Mouse (Mus musculus) limb, embryonic 15.5 days (tissue): ENCODE data around the gene Prm2. TPM values are rescaled to one million over a fixed set of nuclear protein-coding genes. Genes with fewer than 3 reads are reported as not detected.

Experiments
- ATAC-seq: fragments of 200-750 bp; cut with Nextera tagmentation; 2 replicates; pipeline ENCODE4 v1.8.0; 2017; ENCODE audit warnings: low read depth, moderate TSS enrichment; ENCODE audit not compliant: insufficient number of reproducible peaks, low FRiP score, low TSS enrichment
- H3K27ac ChIP-seq: fragments of 300-500 bp; sonication (generic); 2 replicates; pipeline ENCODE4 v1.5.1; 2015; ENCODE audit warnings: moderate library complexity, mild to moderate bottlenecking, inconsistent platforms
- H3K27me3 ChIP-seq: fragments of 300-500 bp; sonication (generic); 2 replicates; pipeline ENCODE4 v1.6.1; 2015; ENCODE audit warnings: inconsistent platforms
- H3K36me3 ChIP-seq: fragments of 300-500 bp; sonication (generic); 2 replicates; pipeline ENCODE4 v1.6.1; 2015; ENCODE audit warnings: inconsistent platforms
- H3K4me1 ChIP-seq: fragments of 300-500 bp; sonication (generic); 2 replicates; pipeline ENCODE4 v1.6.1; 2015; ENCODE audit warnings: inconsistent platforms
- H3K4me2 ChIP-seq: fragments of 300-500 bp; sonication (generic); 2 replicates; pipeline ENCODE4 v1.6.1; 2015; ENCODE audit warnings: mild to moderate bottlenecking, inconsistent platforms
- H3K4me3 ChIP-seq: fragments of 300-500 bp; sonication (generic); 2 replicates; pipeline ENCODE4 v1.5.1; 2015; ENCODE audit warnings: mild to moderate bottlenecking, inconsistent platforms
- H3K9ac ChIP-seq: fragments of 300-500 bp; sonication (generic); 2 replicates; pipeline ENCODE4 v1.6.1; 2015; ENCODE audit warnings: inconsistent platforms
- H3K9me3 ChIP-seq: fragments of 300-500 bp; sonication (generic); 2 replicates; pipeline ENCODE4 v1.6.1; 2016; ENCODE audit warnings: inconsistent platforms
- WGBS: fragments of 180-500 bp; shearing (Covaris S2); methylation state at CpG from one replicate; pipeline ENCODE4 v1.1.7; 2015; 5-methylcytosine and 5-hydroxymethylcytosine counted together
- polyA plus RNA-seq: library from polyadenylated mRNA; unstranded; fragments of >200 nt; fragmentation: Nextera tagmentation; extraction: Ambion mirVana; gene quantifications from 2 replicates; pipeline ENCODE4 v1.2.1, GENCODE M21; 2015

Gene Prm2
- polyA plus RNA-seq, 1 experiment from 2014 or later, result not detected

DNA sequence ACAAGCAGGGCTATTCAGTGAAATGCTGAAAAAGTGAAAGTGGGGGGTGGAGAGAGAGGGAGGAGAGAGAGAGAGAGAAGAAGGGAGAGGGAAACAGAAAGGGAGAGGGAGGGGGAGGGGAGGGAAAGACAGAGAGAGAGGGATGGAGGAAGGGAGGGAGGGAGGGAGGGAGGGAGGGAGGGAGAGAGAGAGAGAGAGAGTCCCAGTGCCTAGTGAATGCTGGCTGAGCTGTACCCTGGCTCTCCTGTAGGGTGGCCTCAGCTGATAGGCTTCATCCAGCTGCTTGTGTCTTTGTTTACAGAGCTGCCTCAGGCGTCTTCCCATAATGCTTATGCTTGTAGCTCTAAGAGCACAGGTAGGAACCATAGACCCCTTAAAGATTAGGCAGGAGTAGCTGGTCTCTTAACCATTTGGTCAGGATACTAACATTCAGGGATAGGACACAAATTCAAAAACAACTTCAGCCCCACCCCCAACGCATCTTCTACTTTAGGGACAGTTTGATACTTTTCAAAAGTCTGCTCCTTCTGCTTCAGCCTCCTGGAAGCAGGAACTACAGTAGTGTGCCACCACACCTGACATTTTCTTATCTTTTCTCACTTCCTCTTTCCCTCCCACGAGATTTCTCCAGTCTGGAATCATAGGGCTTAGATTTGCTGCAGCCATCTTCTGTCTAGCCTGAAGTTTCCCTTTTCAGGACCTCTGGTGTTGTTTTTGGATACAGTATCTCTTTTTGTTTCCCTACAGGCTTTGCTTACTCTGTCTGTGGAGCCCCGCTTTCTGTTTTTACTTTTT is 25.2 kb downstream of the Prm2 start:
- WGBS, result 45% methylated on average over 4 of the region's 4 CpGs
- Histone ChIP-seq H3K27ac (0 out of 2 replicates have a peak overlapping the region, but pooled peaks have one; percentile 22), H3K4me1 (peaks cover 23% of the 10 kb centered on the region), H3K4me3 (no peak overlapping the region), H3K36me3 (no peaks in the 10 kb centered on the region), H3K4me2 (no peak overlapping the region), H3K9ac (no peak overlapping the region), H3K27me3 (no peaks in the 10 kb centered on the region), H3K9me3 (no peaks in the 10 kb centered on the region)
- ATAC-seq, result no peak

- 36% methylated on average over 2 of the region's 2 CpGs for WGBS
- Histone ChIP-seq H3K4me2 (no peak overlapping the region), H3K4me3 (no peak overlapping the region), H3K9me3 (no peaks in the 10 kb centered on the region), H3K9ac (no peak overlapping the region), H3K36me3 (no peaks in the 10 kb centered on the region), H3K27me3 (no peaks in the 10 kb centered on the region), H3K4me1 (peaks cover 23% of the 10 kb centered on the region), H3K27ac (no peak overlapping the region)
- ATAC-seq, result no peak
These were observed 26.3 kb downstream of the Prm2 start for GRCm38 (mm10) chr16:10769661-10770060.

DNA sequence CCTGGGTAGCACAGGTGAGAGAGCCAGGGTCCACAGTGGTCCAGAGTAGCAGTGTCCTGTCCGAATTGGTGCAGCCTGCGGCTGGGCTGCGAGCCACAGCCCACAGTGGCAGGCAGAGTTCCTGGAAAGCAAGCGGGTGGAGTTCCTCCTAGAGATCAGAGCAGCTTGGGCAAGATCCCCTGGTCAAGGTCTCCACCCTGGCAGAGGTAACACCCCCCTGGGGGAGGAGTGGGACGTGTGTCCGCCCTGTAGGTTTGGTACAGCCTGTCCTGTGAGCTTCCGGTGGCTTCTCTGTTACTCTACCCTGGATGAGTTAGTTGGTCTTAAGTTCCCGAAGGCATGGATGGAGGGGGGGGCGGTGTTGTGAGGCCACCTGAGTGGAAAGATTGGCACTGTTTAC is 27.1 kb downstream of the Prm2 start:
- no peak overlapping the region for H3K4me3 ChIP-seq
- WGBS, result 35% methylated on average over 9 of the region's 9 CpGs
- ATAC-seq, result no peak
- H3K9me3 ChIP-seq, result no peaks in the 10 kb centered on the region
- H3K36me3 ChIP-seq, result no peaks in the 10 kb centered on the region
- no peak overlapping the region for H3K4me2 ChIP-seq
- peaks cover 23% of the 10 kb centered on the region for H3K4me1 ChIP-seq
- H3K9ac ChIP-seq, result no peak overlapping the region
- H3K27ac ChIP-seq, result no peak overlapping the region
- no peaks in the 10 kb centered on the region for H3K27me3 ChIP-seq

DNA sequence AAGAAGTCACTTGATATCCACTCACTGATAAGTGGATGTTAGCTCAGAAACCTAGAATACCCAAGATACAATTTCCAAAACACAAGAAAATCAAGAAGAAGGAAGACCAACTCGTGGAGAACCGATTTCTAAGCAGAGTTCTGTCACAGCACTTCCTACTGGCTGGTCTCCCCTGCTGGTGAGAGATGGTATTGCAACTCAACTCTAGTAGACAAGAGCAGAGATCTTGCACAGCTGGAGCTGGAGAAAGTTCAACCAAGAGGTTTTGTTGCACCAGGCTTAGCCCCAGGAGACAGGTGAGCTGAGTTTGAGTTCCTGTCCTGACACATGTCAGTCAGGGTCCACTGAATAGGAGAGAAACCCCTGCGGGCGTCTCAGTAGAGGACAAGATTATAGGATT is 28.8 kb downstream of the Prm2 start:
- Histone ChIP-seq H3K36me3 (no peaks in the 10 kb centered on the region), H3K4me1 (peaks cover 23% of the 10 kb centered on the region), H3K9ac (no peak overlapping the region), H3K4me3 (no peak overlapping the region), H3K27ac (no peak overlapping the region), H3K27me3 (no peaks in the 10 kb centered on the region), H3K9me3 (no peaks in the 10 kb centered on the region), H3K4me2 (no peak overlapping the region)
- no peak for ATAC-seq
- 48% methylated on average over 4 of the region's 4 CpGs for WGBS

GRCm38 (mm10) chr16:10764323-10764722 is 31.6 kb downstream of the Prm2 start:
- Histone ChIP-seq H3K36me3 (no peaks in the 10 kb centered on the region), H3K27ac (no peak overlapping the region), H3K4me1 (peaks cover 10% of the 10 kb centered on the region), H3K9me3 (no peaks in the 10 kb centered on the region), H3K9ac (no peak overlapping the region), H3K4me3 (no peak overlapping the region), H3K4me2 (no peak overlapping the region), H3K27me3 (no peaks in the 10 kb centered on the region)
- WGBS, result 65% methylated on average over 2 of the region's 2 CpGs
- no peak for ATAC-seq

DNA sequence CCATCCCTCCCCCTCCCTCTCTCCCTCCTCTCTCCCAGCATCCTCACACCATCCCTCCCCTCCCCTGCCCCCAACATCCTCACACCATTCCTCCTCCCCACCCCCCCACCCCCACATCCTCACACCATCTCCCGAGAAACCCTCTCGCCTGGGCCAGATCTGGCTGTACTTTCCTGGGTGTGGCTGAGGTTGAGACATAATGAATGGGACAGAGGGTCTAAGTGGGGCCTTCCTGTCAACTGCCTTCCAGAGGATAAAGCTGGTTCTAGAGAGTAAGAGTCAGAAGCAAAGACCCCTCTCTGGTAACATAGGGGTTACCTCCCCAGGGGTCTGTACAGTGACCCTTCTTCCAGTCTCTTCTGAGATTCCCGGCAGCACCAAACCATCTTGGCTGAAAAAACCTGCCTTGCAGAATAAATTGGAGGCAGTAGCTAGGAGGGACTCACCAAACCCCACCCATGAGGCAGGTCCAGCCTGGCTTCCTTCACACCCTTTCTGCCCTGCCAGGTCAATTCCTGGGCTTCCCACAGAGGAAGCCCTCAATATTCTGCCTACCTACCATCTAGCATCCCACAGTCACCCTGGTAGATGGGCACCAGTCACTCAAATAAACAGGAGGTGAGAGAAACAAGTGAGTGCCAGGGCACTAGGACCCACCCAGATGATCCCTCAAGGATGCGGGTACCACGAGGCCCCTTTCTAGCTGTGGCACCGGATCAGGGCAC is 32.2 kb downstream of the Prm2 start:
- no peak overlapping the region for H3K4me2 ChIP-seq
- H3K27ac ChIP-seq, result no peak overlapping the region
- H3K9ac ChIP-seq, result no peak overlapping the region
- H3K9me3 ChIP-seq, result no peaks in the 10 kb centered on the region
- no peak overlapping the region for H3K4me3 ChIP-seq
- 51% methylated on average over 6 of the region's 6 CpGs for WGBS
- no peak for ATAC-seq
- H3K36me3 ChIP-seq, result no peaks in the 10 kb centered on the region
- no peaks in the 10 kb centered on the region for H3K27me3 ChIP-seq
- H3K4me1 ChIP-seq, result peaks cover 5% of the 10 kb centered on the region

- Histone ChIP-seq H3K27ac (no peak overlapping the region), H3K9ac (no peak overlapping the region), H3K36me3 (no peaks in the 10 kb centered on the region), H3K4me3 (no peak overlapping the region), H3K4me1 (peaks cover 3% of the 10 kb centered on the region; the same call in 1 of the 2 replicates), H3K9me3 (no peaks in the 10 kb centered on the region), H3K4me2 (no peak overlapping the region), H3K27me3 (no peaks in the 10 kb centered on the region)
- 57% methylated on average over 5 of the region's 5 CpGs for WGBS
- ATAC-seq, result no peak
These were observed 33.3 kb downstream of the Prm2 start for GRCm38 (mm10) chr16:10762569-10763180.

DNA sequence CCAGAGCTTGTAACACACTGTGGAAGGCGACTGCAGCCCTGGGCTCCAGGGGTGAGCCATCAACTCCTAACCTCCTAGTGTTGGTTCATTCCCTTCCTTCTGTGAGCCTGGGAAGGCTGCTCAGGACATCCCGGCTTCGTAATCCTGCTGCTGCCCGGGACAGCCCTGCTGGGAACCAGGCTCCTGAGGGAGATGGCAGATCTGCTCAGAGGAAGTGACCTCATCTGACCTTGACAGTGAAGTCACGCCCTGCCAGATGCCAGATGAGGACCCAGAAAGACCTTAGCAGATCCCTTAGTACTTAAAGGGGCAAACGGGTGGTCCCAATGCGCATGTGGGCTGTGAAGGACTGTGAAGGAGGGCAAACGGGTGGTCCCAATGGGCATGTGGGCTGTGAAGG is 34.8 kb downstream of the Prm2 start:
- Histone ChIP-seq H3K4me3 (no peak overlapping the region), H3K9me3 (no peaks in the 10 kb centered on the region), H3K27me3 (no peaks in the 10 kb centered on the region), H3K4me2 (no peak overlapping the region), H3K4me1 (peaks cover 3% of the 10 kb centered on the region; the same call in 1 of the 2 replicates), H3K27ac (no peak overlapping the region), H3K9ac (no peak overlapping the region), H3K36me3 (no peaks in the 10 kb centered on the region)
- 66% methylated on average over 8 of the region's 8 CpGs for WGBS
- no peak for ATAC-seq

DNA sequence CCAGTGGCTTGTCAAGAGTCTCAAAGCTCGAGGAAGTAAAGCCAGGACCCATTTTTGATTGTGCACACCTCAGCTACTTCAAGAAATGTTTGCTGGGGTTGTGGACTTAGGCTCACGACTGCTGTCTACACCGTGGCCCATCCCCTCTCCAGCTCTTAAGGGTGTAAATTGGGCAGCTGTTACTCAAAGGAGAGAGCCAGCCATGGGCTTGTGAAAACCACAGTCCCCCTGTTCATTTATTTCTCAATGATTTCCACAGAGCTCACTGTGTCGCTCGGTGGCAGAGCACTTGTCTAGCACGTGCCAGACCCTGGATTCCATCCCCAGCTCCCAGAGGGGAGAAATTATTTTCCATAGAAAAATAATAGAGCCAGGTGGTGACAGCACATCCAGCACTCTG is 39.8 kb downstream of the Prm2 start:
- H3K36me3 ChIP-seq, result no peaks in the 10 kb centered on the region
- ATAC-seq, result no peak
- 60% methylated on average over 6 of the region's 6 CpGs for WGBS
- H3K27ac ChIP-seq, result no peak overlapping the region
- no peaks in the 10 kb centered on the region for H3K27me3 ChIP-seq
- no peaks in the 10 kb centered on the region for H3K9me3 ChIP-seq
- H3K4me1 ChIP-seq, result peaks cover 3% of the 10 kb centered on the region; the same call in 1 of the 2 replicates
- H3K4me3 ChIP-seq, result no peak overlapping the region
- H3K9ac ChIP-seq, result no peak overlapping the region
- no peak overlapping the region for H3K4me2 ChIP-seq

- peak; percentile 28; the same call in 1 of the 2 replicates for ATAC-seq
- H3K9ac ChIP-seq, result no peak overlapping the region
- H3K4me1 ChIP-seq, result peaks cover 8% of the 10 kb centered on the region
- H3K27ac ChIP-seq, result no peak overlapping the region
- no peaks in the 10 kb centered on the region for H3K27me3 ChIP-seq
- no peak overlapping the region for H3K4me2 ChIP-seq
- H3K4me3 ChIP-seq, result no peak overlapping the region
- WGBS, result 81% methylated on average over 3 of the region's 3 CpGs
- H3K36me3 ChIP-seq, result no peaks in the 10 kb centered on the region
- H3K9me3 ChIP-seq, result no peaks in the 10 kb centered on the region
These were observed 41.2 kb downstream of the Prm2 start for GRCm38 (mm10) chr16:10754521-10755296.

GRCm38 (mm10) chr16:10749824-10750223 is 46.1 kb downstream of the Prm2 start:
- Histone ChIP-seq H3K4me1 (peaks cover 20% of the 10 kb centered on the region), H3K9me3 (no peaks in the 10 kb centered on the region), H3K4me2 (no peak overlapping the region), H3K9ac (no peak overlapping the region), H3K27me3 (no peaks in the 10 kb centered on the region), H3K27ac (no peak overlapping the region), H3K36me3 (no peaks in the 10 kb centered on the region), H3K4me3 (no peak overlapping the region)
- WGBS, result 24% methylated on average over 7 of the region's 7 CpGs
- ATAC-seq, result peak; percentile 48; the same call in 1 of the 2 replicates
